Mouse (Mus musculus): Measurements from ENCODE around the gene Olfr397.

The Olfr397 gene
- long read RNA-seq, experiment 1, partial matches to known transcripts, result 0 of 1 reads
- long read RNA-seq, experiment 1, other reads (novel, unspliced or antisense), result 1 of 1 reads
- long read RNA-seq, experiment 2, result 0 reads

- intact Hi-C loops (cut with DNase I), result no loop called here
Measured at GRCm38 (mm10) chr11:73960517-73960916, at the start of gene Olfr397. TSS of gene Olfr397 (plus strand) at chr11:73960817.

DNA sequence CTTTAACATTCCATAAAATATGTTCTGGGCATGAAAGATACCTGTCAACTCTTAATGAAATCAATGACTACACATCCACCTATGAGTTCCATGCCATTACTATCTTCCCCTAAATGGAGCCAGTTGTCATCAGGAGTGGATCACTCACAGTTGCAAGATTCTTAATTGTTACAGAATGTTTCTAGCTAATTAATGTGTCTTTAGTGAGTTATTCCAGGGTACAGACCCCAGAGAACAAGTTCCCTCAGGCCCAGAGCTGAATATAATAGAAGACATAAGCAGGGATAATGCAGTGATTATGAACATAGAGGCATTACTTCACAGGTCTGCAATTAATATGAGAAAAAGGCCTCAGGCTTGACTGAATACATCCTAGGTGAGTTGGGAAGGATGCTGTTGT lies 24.2 kb upstream of the Olfr397 start, which contains the start of gene Olfr23:
Olfr23 (plus strand) TSS at position 301 of the 400 bp plus-strand sequence.
- intact Hi-C loops (cut with DNase I), result no loop called here

- intact Hi-C loops (cut with DNase I), result no loop called here
Measured at GRCm38 (mm10) chr11:73990307-73990706, 29.7 kb downstream of the Olfr397 start, which contains the start of gene Olfr398. TSS of gene Olfr398 (minus strand) at chr11:73990407.

DNA sequence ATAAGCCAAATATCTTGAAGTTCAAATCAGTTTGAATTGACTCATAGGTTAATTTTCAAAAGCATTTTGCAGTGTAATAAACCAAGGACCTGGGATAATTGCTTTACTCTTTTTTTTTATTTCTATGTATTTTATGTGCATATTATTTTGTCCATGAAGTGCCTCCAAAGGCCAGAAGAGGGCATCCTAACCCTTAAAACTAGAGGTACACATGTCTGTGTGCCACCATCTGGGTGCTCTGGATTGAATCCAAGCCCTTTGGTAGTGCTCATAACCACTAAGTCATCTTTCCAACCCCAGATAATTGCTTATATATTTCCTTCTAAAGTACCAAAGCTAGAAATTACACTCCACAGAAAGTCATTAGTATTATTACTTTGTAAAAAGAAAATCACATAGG lies 32.5 kb downstream of the Olfr397 start:
- intact Hi-C loops (cut with DNase I), result no loop called here

Data from adrenal gland (tissue).